Mouse (Mus musculus) liver, postnatal 0 days (tissue): ENCODE measurements around the gene Slc27a4.

ENCODE experiments used
- CTCF ChIP-seq: sonication (generic); IDR thresholded peaks from 2 replicates; pipeline ENCODE4 v1.5.1; 2016; ENCODE audit warnings: antibody characterized with exemption, low read depth
- EP300 ChIP-seq: IDR thresholded peaks from 2 replicates; pipeline ENCODE4 v1.6.1; 2016; ENCODE audit warnings: antibody characterized with exemption, low read depth, mild to moderate bottlenecking

DNA sequence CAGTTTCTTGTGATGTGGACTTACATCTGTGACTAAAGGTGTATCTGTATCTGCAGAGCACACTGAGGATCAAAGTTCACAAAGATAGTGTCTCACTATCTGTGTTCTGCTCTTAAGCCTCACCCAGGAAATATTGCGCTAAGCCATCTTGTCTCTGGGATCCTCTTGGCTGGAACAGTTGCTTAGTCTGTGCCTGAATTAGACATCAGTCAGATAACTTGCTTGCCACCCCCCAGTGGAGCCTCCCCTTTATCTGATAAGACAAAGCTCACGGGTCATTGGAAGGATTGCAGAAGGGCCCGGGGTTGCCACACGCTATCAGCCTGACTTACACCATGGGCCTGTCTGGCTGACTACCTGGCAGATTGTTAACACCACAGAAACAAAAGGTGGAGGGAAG lies 29.1 kb upstream of the Slc27a4 start:
- no peak for TF ChIP-seq CTCF
- no peak for TF ChIP-seq EP300
